Mouse (Mus musculus) midbrain, embryonic 12.5 days (tissue): ENCODE measurements around the gene Dennd6b. TPM values are rescaled to one million over a fixed set of nuclear protein-coding genes. Genes with fewer than 3 reads are reported as not detected.

Experiments
- ATAC-seq: fragments of 200-750 bp; cut with Nextera tagmentation; 2 replicates; pipeline ENCODE4 v1.8.0; 2017; ENCODE audit warnings: low read depth, moderate TSS enrichment, moderate library complexity; ENCODE audit not compliant: low FRiP score
- H3K27ac ChIP-seq: fragments of 300-500 bp; sonication (generic); replicated peaks from 2 replicates; pipeline ENCODE4 v1.5.1; 2016; ENCODE audit warnings: mild to moderate bottlenecking
- H3K27me3 ChIP-seq: fragments of 300-500 bp; sonication (generic); 2 replicates; pipeline ENCODE4 v1.6.1; 2016; ENCODE audit warnings: mild to moderate bottlenecking
- H3K36me3 ChIP-seq: fragments of 300-500 bp; sonication (generic); 2 replicates; pipeline ENCODE4 v1.6.1; 2016
- H3K4me1 ChIP-seq: fragments of 300-500 bp; sonication (generic); 2 replicates; pipeline ENCODE4 v1.6.1; 2016
- H3K4me2 ChIP-seq: fragments of 300-500 bp; sonication (generic); replicated peaks from 2 replicates; pipeline ENCODE4 v1.6.1; 2016; ENCODE audit warnings: mild to moderate bottlenecking, moderate library complexity
- H3K4me3 ChIP-seq: fragments of 300-500 bp; sonication (generic); 2 replicates; pipeline ENCODE4 v1.5.1; 2016; ENCODE audit warnings: mild to moderate bottlenecking
- H3K9ac ChIP-seq: fragments of 300-500 bp; sonication (generic); replicated peaks from 2 replicates; pipeline ENCODE4 v1.6.1; 2016; ENCODE audit warnings: mild to moderate bottlenecking, moderate library complexity
- H3K9me3 ChIP-seq: fragments of 300-500 bp; sonication (generic); 2 replicates; pipeline ENCODE4 v1.6.1; 2016; ENCODE audit warnings: mild to moderate bottlenecking
- WGBS: fragments of 180-500 bp; shearing (Covaris S2); methylation state at CpG from one replicate; pipeline ENCODE4 v1.1.7; 2016; 5-methylcytosine and 5-hydroxymethylcytosine counted together
- polyA plus RNA-seq: library from polyadenylated mRNA; unstranded; fragments of >200 nt; fragmentation: Nextera tagmentation; extraction: Ambion mirVana; gene quantifications from 2 replicates; pipeline ENCODE4 v1.2.1, GENCODE M21; 2016

The Dennd6b gene
- polyA plus RNA-seq, result 53.3 and 58.6 TPM in 2 replicates

DNA sequence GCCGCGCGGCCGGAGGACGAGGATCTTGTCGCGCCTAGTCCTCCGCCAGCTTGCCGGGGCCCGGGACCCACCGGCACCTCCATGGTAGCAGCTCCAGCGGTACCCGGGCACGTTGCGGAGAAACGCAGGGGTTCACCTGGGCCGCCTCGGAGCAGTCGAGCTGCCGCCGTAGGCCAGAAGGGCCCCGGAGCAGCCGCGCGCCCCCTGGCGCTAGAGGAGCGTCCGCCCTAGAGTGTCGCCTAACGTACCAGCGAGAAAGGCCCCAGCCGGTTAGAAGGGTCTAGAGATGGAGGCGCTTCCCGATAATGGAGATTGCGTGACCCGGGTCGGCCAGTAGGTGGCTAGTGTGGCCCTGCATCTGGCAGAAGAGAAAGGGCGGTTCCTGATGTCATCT is at the start of gene Dennd6b:
Gene Dennd6b (minus strand): TSS at position 184 of the 394 bp plus-strand sequence.
- peak within 1 kb of the TSS; percentile 96 for H3K27ac ChIP-seq
- WGBS, result 0% methylated on average over 38 of the region's 38 CpGs
- peak within 1 kb of the TSS; percentile 89 for H3K4me3 ChIP-seq
- no peaks in the 10 kb centered on the region for H3K9me3 ChIP-seq
- peaks cover 16% of the 10 kb centered on the region for H3K4me1 ChIP-seq
- peak; percentile 98 for ATAC-seq
- peak within 1 kb of the TSS; percentile 64 for H3K4me2 ChIP-seq
- peak within 1 kb of the TSS; percentile 99 for H3K9ac ChIP-seq
- H3K27me3 ChIP-seq, result no peaks in the 10 kb centered on the region
- peaks cover under 1% of the 10 kb centered on the region; the same call in 1 of the 2 replicates for H3K36me3 ChIP-seq

DNA sequence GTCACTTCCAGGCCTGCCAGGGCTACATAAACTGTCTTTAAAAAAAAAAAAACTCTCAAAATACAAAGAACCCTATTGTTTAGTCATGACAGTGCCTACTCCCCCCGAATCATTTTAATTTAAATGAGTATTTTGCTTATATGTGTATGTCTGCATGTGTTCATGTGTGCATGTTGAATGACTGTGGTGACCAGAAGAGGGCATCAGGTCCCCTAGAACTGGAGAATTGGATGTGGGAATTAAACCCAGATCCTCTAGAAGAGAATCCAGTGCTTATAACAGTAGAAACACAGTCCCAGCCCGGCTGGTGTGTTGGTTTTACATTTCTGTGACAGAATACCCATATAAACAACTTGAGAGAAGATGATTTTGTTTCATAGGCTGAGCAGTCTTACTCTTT is 44.7 kb upstream of the Dennd6b start:
- Histone ChIP-seq H3K27ac (no peak overlapping the region), H3K4me3 (no peak overlapping the region), H3K4me1 (no peaks in the 10 kb centered on the region), H3K4me2 (no peak overlapping the region), H3K9me3 (no peaks in the 10 kb centered on the region), H3K36me3 (peaks cover 26% of the 10 kb centered on the region), H3K9ac (no peak overlapping the region), H3K27me3 (no peaks in the 10 kb centered on the region)
- no peak for ATAC-seq
- WGBS, result 66% methylated on average over 2 of the region's 2 CpGs

DNA sequence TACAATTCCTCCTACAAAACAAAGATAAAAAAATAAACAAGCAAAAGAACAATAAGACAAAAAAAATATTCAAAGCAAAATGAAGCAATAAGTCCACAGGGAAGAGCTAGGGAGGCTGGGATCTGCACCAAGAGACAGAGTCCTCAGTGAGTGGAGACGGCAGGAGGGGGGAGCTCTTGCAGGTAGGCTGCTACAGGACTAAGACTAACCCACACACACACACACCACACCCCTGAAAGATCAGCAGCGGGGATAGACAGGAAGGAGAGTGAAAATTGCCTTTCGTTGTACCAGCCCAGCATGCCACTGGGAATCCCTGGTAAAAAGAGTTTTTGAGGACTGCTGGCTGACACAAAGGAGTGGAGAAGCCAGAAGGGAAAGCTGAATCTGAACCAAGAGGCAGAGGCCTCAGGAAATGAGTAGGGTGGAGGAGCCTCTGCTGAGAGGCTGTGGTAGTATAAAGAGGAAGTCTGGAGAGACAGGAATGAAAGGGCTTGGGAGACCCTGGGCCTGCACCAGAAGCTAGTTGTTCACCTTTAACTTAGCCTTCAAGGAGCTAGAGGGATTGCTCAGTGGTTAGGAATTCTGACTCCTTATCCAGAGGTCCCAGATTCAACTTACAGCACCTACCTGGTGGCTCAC is 43.6 kb upstream of the Dennd6b start:
- H3K27me3 ChIP-seq, result no peaks in the 10 kb centered on the region
- H3K9ac ChIP-seq, result no peak overlapping the region
- H3K4me3 ChIP-seq, result no peak overlapping the region
- peaks cover 28% of the 10 kb centered on the region for H3K36me3 ChIP-seq
- H3K9me3 ChIP-seq, result no peaks in the 10 kb centered on the region
- no peak overlapping the region for H3K27ac ChIP-seq
- no peaks in the 10 kb centered on the region for H3K4me1 ChIP-seq
- 52% methylated on average over 3 of the region's 3 CpGs for WGBS
- H3K4me2 ChIP-seq, result no peak overlapping the region
- no peak for ATAC-seq

DNA sequence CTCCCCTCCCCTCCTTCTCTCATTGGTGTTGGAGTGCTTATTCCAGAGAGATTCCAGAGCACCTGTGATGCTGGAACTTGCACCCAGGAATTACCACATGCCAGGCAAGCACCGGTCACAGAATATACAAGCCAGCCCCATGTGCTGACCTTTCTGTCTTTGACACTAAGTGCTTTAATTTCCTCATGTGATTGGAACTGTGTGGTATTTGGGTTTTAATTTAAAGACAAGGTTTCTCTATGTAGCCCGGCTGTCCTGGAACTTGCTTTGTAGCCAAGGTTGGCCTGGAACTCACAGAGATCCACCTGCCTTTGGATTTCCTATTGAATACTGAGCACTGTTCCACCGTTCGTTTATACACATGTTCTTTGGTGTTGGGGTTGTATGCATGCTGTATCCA is 37.8 kb upstream of the Dennd6b start:
- Histone ChIP-seq H3K9ac (no peak overlapping the region), H3K4me2 (no peak overlapping the region), H3K4me3 (no peak overlapping the region), H3K36me3 (peaks cover 12% of the 10 kb centered on the region; the same call in 1 of the 2 replicates), H3K4me1 (no peaks in the 10 kb centered on the region), H3K9me3 (no peaks in the 10 kb centered on the region), H3K27me3 (no peaks in the 10 kb centered on the region), H3K27ac (no peak overlapping the region)
- no peak for ATAC-seq
- WGBS, result 96% methylated on average over 4 of the region's 4 CpGs

DNA sequence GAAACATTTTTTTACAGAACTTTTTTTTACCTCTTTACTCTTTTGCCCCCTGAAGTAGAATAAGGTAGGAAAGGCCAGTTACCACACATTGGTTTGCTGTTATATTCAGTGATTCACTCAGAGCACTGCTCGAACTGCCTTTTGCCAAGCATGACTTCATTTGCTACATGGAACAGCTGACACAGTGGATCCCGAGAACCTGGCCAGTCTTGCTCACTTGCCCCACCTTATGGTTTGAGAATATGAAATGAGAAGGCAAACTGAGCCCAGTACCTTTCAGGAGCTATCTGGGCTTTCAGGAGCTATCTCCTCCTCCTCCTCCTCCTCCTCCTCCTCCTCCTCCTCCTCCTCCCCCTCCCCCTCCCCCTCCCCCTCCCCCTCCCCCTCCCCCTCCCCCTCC is 37.3 kb upstream of the Dennd6b start:
- Histone ChIP-seq H3K36me3 (peaks cover 12% of the 10 kb centered on the region; the same call in 1 of the 2 replicates), H3K27ac (no peak overlapping the region), H3K9me3 (no peaks in the 10 kb centered on the region), H3K4me2 (no peak overlapping the region), H3K4me3 (no peak overlapping the region), H3K27me3 (no peaks in the 10 kb centered on the region), H3K4me1 (no peaks in the 10 kb centered on the region), H3K9ac (no peak overlapping the region)
- no peak for ATAC-seq
- 53% methylated on average over 2 of the region's 2 CpGs for WGBS

DNA sequence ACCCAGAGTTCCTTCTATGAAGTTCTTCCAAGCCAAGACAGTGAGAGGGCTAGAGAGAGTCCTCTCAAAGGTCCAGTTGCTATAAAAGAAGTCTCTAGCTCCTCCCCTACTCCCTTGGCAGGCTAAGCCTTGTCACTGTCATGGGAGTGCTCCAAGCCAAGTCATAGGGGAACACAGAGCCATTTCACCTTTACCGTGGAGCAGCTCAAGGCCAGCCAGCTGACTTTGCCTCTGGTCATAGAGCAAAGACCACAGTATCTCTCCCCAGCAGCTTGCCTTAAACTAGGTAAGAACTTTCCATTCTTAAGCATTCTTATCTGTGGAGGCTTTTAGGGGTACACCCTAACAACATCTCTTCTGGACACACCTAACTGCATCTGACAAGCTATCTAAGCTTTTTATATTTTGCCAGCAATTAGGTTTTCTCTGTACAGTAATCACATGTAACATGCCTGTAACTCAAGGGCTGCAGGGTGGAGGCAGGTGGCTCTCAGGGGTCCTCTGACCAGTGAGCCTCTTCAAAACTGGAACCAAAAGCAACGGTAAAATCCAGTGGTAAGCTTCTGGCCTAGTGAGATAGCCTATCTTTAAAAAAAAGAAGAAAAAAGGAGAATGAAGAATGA is 19.4 kb upstream of the Dennd6b start:
- Histone ChIP-seq H3K27ac (no peak overlapping the region), H3K36me3 (peaks cover 18% of the 10 kb centered on the region), H3K4me3 (no peak overlapping the region), H3K4me2 (no peak overlapping the region), H3K9ac (no peak overlapping the region), H3K27me3 (no peaks in the 10 kb centered on the region), H3K9me3 (no peaks in the 10 kb centered on the region), H3K4me1 (peaks cover 23% of the 10 kb centered on the region)
- no peak for ATAC-seq
- whole genome bisulfite sequencing, result 97% methylated on average over 2 of the region's 2 CpGs

DNA sequence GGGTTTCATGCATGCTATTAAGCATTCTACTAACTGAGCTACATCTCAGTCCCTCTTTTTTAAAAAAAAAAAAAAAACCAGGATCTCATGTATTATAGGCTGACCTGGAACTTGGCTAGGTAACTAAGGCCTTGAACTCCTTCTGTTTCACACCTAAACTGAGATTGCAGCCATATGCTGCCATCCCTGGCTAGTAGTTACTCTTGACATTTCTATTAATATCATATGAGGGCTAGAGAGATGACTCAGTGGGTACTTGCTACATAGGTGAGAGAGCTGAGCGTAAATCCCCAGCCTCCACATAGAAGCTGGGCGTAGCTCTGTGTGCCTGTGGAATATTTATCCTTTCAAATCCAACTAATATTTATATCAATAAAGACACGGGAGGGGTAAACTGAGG is 18.7 kb upstream of the Dennd6b start:
- no peak for ATAC-seq
- Histone ChIP-seq H3K27me3 (no peaks in the 10 kb centered on the region), H3K4me2 (no peak overlapping the region), H3K4me3 (no peak overlapping the region), H3K27ac (no peak overlapping the region), H3K36me3 (peaks cover 18% of the 10 kb centered on the region), H3K9me3 (no peaks in the 10 kb centered on the region), H3K4me1 (peaks cover 24% of the 10 kb centered on the region), H3K9ac (no peak overlapping the region)
- 97% methylated on average over 3 of the region's 3 CpGs for WGBS

DNA sequence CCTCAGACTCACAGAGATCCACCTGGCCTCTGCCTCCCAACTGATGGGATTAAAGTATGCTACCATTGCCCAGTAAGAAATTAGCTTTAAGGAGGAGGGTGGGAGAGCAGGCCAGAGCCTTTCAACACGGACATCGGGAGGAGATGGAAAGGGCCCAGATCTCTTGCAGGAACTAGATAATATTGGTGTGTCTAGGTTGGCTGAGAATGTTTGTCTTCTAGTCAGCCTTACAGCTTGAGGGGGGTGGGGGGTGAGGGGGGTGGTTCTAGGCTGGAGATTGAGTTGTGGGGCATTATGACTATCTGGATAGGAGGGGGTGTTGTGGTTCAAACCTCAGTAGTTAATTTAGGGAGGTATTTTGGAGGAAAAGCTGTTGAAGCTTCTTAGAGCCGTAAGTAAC is 17.2 kb upstream of the Dennd6b start:
- peak overlapping the region; percentile 26 for H3K4me2 ChIP-seq
- 88% methylated on average over 3 of the region's 3 CpGs for WGBS

DNA sequence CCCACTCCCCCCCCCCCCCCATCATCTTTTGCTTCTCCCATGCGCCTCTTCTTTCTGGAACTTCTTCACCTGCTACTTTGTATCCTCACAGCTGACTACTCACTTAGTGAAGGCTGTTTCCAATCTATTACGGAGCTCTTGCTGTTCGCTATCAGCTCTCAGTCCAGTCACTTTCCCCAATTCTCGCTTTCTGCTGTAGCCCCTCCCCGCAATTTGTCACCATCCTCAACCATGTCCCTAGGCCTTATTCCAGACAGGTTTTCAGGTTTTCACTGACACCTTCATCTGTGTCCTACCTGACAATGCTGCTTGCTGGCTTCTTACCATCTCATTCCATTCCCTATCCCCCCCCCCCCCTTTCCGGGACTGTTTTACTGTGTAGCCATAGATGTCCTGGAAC is 16.2 kb upstream of the Dennd6b start:
- no peak for ATAC-seq
- 66% methylated on average over 6 of the region's 6 CpGs for WGBS
- Histone ChIP-seq H3K4me2 (peak overlapping the region; percentile 78), H3K36me3 (peaks cover 18% of the 10 kb centered on the region), H3K27me3 (no peaks in the 10 kb centered on the region), H3K9ac (peak overlapping the region; percentile 89), H3K27ac (peak overlapping the region; percentile 90; the same call in 1 of the 2 replicates), H3K4me3 (peak overlapping the region; percentile 73), H3K9me3 (no peaks in the 10 kb centered on the region), H3K4me1 (peaks cover 24% of the 10 kb centered on the region)

More for the DNA sequence above, 17.2 kb upstream of the Dennd6b start:
- H3K36me3 ChIP-seq, result peaks cover 18% of the 10 kb centered on the region
- H3K27ac ChIP-seq, result no peak overlapping the region
- H3K4me3 ChIP-seq, result 0 out of 2 replicates have a peak overlapping the region, but pooled peaks have one; percentile 7
- peaks cover 24% of the 10 kb centered on the region for H3K4me1 ChIP-seq
- no peak overlapping the region for H3K9ac ChIP-seq
- ATAC-seq, result no peak
- no peaks in the 10 kb centered on the region for H3K9me3 ChIP-seq
- no peaks in the 10 kb centered on the region for H3K27me3 ChIP-seq

DNA sequence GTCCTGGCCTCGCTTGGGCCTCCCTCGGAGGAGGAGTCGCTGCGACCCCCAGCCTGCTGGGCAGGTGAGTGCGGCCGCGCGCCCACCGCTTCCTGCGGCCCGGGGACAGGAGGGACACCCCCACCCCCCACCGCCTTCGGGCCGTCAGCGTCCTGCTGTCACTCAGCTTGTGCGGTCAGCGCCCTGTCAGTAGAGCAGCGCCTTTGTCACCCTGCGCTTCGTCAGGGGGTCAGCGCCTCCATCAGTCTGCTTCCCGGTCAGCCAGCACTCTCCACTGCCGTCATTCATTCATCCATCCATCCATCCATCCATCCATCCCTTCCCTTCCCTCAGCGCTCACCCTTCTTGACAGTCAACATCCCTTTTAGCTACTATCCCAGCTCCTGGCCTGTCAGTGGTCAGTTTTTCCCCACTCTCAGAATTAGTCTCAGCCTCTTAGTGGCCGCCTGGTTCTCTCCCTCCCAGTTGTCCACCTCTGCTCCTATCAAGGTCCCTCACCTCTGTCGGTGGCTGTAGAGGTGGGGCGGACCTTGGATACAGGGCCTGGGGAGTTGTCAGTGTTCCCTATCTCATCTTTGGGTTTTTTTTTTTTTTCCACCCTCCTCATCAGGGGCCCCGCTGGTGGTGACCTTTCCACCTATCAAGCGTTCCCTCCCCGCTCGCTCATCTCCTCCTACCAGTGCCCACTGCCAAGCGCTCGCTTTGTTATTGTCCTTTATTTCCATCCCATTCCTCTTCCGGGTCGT is 15.6 kb upstream of the Dennd6b start:
- H3K27me3 ChIP-seq, result no peaks in the 10 kb centered on the region
- H3K9ac ChIP-seq, result peak overlapping the region; percentile 89
- peak; percentile 14; the same call in 1 of the 2 replicates for ATAC-seq
- H3K27ac ChIP-seq, result peak overlapping the region; percentile 90
- H3K4me1 ChIP-seq, result peaks cover 24% of the 10 kb centered on the region
- peak overlapping the region; percentile 73 for H3K4me3 ChIP-seq
- H3K9me3 ChIP-seq, result no peaks in the 10 kb centered on the region
- WGBS, result 2% methylated on average over 33 of the region's 35 CpGs
- H3K4me2 ChIP-seq, result peak overlapping the region; percentile 78
- peaks cover 16% of the 10 kb centered on the region for H3K36me3 ChIP-seq

DNA sequence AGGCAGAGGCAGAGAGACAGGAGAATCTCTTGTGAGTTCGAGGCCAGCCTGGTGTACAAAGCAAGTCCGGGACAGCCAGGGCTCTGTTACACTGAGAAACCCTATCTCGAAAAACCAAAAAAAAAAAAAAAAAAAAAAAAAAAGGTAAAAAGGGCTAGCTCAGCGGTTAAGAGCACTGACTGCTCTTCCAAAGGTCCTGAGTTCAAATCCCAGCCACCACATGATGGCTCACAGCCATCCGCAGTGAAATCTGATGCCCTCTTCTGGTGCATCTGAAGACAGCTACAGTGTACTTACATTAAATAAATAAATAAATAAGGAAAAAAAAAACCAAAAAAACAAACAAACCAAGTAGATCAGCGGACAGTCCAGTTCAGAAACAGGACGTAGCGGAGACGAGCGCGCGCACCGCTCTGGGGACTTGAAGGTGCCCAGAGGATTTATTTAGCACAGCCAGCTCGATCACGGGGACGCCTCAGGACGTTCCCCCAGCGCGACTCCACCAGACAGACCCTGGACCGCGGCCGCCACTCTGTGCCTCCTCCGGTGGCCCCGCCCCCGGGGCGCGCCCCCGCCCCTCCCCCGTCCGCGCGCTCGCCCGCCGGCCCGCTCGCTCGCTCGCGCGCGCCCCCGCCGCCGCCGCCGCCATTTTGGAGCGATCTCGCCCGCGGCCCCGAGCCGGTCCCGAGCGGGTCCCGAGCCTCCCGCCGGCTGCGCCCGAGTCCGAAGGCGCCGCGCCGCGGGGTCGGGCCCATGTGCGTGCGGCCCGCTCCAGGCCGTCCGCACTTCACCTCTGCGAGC is 14.8 kb upstream of the Dennd6b start, which contains the start of gene Ppp6r2:
Gene Ppp6r2 (plus strand): TSS at position 639 of the 801 bp plus-strand sequence.
- H3K9ac ChIP-seq, result peak within 1 kb of the TSS; percentile 89
- no peaks in the 10 kb centered on the region for H3K27me3 ChIP-seq
- peak within 1 kb of the TSS; percentile 78 for H3K4me2 ChIP-seq
- peaks cover 9% of the 10 kb centered on the region for H3K36me3 ChIP-seq
- 4% methylated on average over 64 of the region's 73 CpGs for WGBS
- peak; percentile 90 for ATAC-seq
- H3K4me1 ChIP-seq, result peaks cover 24% of the 10 kb centered on the region
- H3K9me3 ChIP-seq, result no peaks in the 10 kb centered on the region
- H3K27ac ChIP-seq, result peak within 1 kb of the TSS; percentile 90
- H3K4me3 ChIP-seq, result peak within 1 kb of the TSS; percentile 73
